12 mouse cellular contexts compared by ENCODE assay signal in genomic region chr2:79738958-79739357, GRCm38 (mm10). TPM values are rescaled to one million over a fixed set of nuclear protein-coding genes. Genes with fewer than 3 reads are reported as not detected.
DNase-seq lines count a peak whose midpoint lies in the region; ATAC-seq and TF ChIP-seq lines count a peak whose summit lies in the region.
"Had no signal": no experiment of that assay in that cellular context is flagged by ENCODE, and none has a peak within 500 bp of the region (broad histone marks: within the 10 kb centered on the region; RNA-seq: fewer than 3 reads in every experiment).

No protein-coding gene starts in this region.

- 79% methylated on average over 2 of the region's 2 CpGs for WGBS in kidney, embryonic 16.5 days
- WGBS in heart, postnatal 0 days, result 19% methylated on average over 2 of the region's 2 CpGs

- H3K27ac ChIP-seq in kidney, embryonic 16.5 days (ENCODE audit: low read length), result no peak overlapping the region
- no peak overlapping the region for H3K27ac ChIP-seq in heart, postnatal 0 days (ENCODE audit: low read depth)
- H3K27ac ChIP-seq: forebrain, embryonic 10.5 days; hindbrain, embryonic 13.5 days; neural tube, embryonic 13.5 days had no signal

- H3K4me2 ChIP-seq in kidney, embryonic 16.5 days (replicated peaks; ENCODE audit: low read depth, low read length), result no peak overlapping the region
- no peak overlapping the region for H3K4me2 ChIP-seq in heart, postnatal 0 days (ENCODE audit: low read depth, low read length)
- H3K4me2 ChIP-seq: hindbrain, embryonic 13.5 days; neural tube, embryonic 13.5 days had no signal

- no peak overlapping the region for H3K9ac ChIP-seq in kidney, embryonic 16.5 days (replicated peaks; ENCODE audit: low read length)
- no peak overlapping the region for H3K9ac ChIP-seq in heart, postnatal 0 days (replicated peaks; ENCODE audit: low read depth, low read length)
- H3K9ac ChIP-seq: hindbrain, embryonic 13.5 days; liver, postnatal 0 days; neural tube, embryonic 13.5 days had no signal

- no peak overlapping the region for H3K4me3 ChIP-seq in kidney, embryonic 16.5 days (ENCODE audit: low read length)
- H3K4me3 ChIP-seq in heart, postnatal 0 days (ENCODE audit: low read depth, low read length), result no peak overlapping the region
- H3K4me3 ChIP-seq: forebrain, embryonic 10.5 days; hindbrain, embryonic 13.5 days; neural tube, embryonic 13.5 days had no signal

- TF ChIP-seq CTCF in heart, postnatal 0 days (IDR thresholded peaks at IDR 0.05; ENCODE audit: low read depth), result no peak

- no peaks in the 10 kb centered on the region for H3K36me3 ChIP-seq in kidney, embryonic 16.5 days (ENCODE audit: insufficient read depth, low read length)
- H3K36me3 ChIP-seq in heart, postnatal 0 days (replicated peaks; ENCODE audit: control insufficient read depth, insufficient read depth, low read length), result no peaks in the 10 kb centered on the region
- H3K36me3 ChIP-seq: forebrain, embryonic 10.5 days; hindbrain, embryonic 13.5 days; neural tube, embryonic 13.5 days had no signal

- H3K4me1 ChIP-seq in kidney, embryonic 16.5 days (ENCODE audit: insufficient read depth, low read length), result no peaks in the 10 kb centered on the region
- H3K4me1 ChIP-seq in heart, postnatal 0 days (ENCODE audit: control insufficient read depth, insufficient read depth), result no peaks in the 10 kb centered on the region
- H3K4me1 ChIP-seq: forebrain, embryonic 10.5 days; hindbrain, embryonic 13.5 days; neural tube, embryonic 13.5 days had no signal

- ATAC-seq in kidney, embryonic 16.5 days (ENCODE audit: low FRiP score, low TSS enrichment), result peak; percentile 54
- no peak; the same call in 1 of the 2 replicates for ATAC-seq in heart, postnatal 0 days (ENCODE audit: insufficient read depth, low read depth)
- ATAC-seq: liver, postnatal 0 days had no signal

- H3K27me3 ChIP-seq in kidney, embryonic 16.5 days (ENCODE audit: insufficient read depth, low read length), result no peaks in the 10 kb centered on the region
- H3K27me3 ChIP-seq in heart, postnatal 0 days (ENCODE audit: control insufficient read depth, insufficient read depth, low read length), result peaks cover 62% of the 10 kb centered on the region
- H3K27me3 ChIP-seq: hindbrain, embryonic 13.5 days; neural tube, embryonic 13.5 days had no signal

- no peak for TF ChIP-seq EP300 in heart, postnatal 0 days (IDR thresholded peaks at IDR 0.05; ENCODE audit: low read depth)

- DNase-seq in kidney, adult 8-10 months, result no peak
- peak; percentile 78 for DNase-seq in adipocyte (ENCODE audit: low spot score)
- DNase-seq in heart, postnatal 0 days (ENCODE audit: low spot score), result peak; percentile 78
- peak; percentile 12 to 28 for DNase-seq in lung, postnatal 4 days
- no peak for DNase-seq in layer of hippocampus, postnatal 10 days (ENCODE audit: low spot score in 2 of 2)
- DNase-seq in layer of hippocampus, postnatal 14 days (ENCODE audit: low spot score in 2 of 2), result no peak
- DNase-seq: cerebellum, adult 18-20 months; liver, postnatal 0 days had no signal

- peaks cover 7% of the 10 kb centered on the region for H3K9me3 ChIP-seq in kidney, embryonic 16.5 days (ENCODE audit: low read length)
- peaks cover 16% of the 10 kb centered on the region for H3K9me3 ChIP-seq in heart, postnatal 0 days (replicated peaks; ENCODE audit: control insufficient read depth, low read length)
- H3K9me3 ChIP-seq: neural tube, embryonic 13.5 days had no signal

RNA-seq across cellular contexts. Expression of gene Ppp1r1c, which starts 31.4 kb away (rescaled TPM):
- polyA plus RNA-seq in kidney, embryonic 16.5 days (2015; fragmentation: Nextera tagmentation; extraction: Ambion mirVana), result not detected in 2 replicates
- total RNA-seq in heart, postnatal 0 days (2014; rRNA removed; ENCODE audit: low replicate concordance), result not detected in 2 replicates
- polyA plus RNA-seq in heart, postnatal 0 days (2015; fragmentation: Nextera tagmentation; extraction: Ambion mirVana), result not detected in 2 replicates
- total RNA-seq in layer of hippocampus, postnatal 10 days (2021), result under 1 TPM in 1 of 2 experiments, not detected in 1; 0.23 TPM
- under 1 TPM in 1 of 2 experiments, not detected in 1; 0.85 TPM for total RNA-seq in layer of hippocampus, postnatal 14 days (2021)
- polyA plus RNA-seq: forebrain, embryonic 10.5 days; liver, postnatal 0 days had no signal

Comparison
In these comparisons a context has a peak if more than half of its experiments do, and no peak if none do; other contexts are left out.
1. DNase-seq: peak in adipocyte (single experiment), heart, postnatal 0 days (single experiment) and lung, postnatal 4 days (2 of 2); none in kidney, adult 8-10 months (0 of 2), layer of hippocampus, postnatal 10 days (0 of 2) and layer of hippocampus, postnatal 14 days (0 of 2).